Mouse (Mus musculus) induced T-regulatory cell, adult 2 months (primary cell): ENCODE data around the gene Rora.

Source experiments
- DNase-seq: peaks from one replicate; pipeline ENCODE4 v3.0.0-alpha.2; 2012; ENCODE audit warnings: low read depth

Gene Rora

GRCm38 (mm10) chr9:68820036-68820435 lies 166.4 kb downstream of the Rora start:
- no peak for DNase-seq

GRCm38 (mm10) chr9:68820478-68820877 lies 166.9 kb downstream of the Rora start:
- DNase-seq = no peak

DNA sequence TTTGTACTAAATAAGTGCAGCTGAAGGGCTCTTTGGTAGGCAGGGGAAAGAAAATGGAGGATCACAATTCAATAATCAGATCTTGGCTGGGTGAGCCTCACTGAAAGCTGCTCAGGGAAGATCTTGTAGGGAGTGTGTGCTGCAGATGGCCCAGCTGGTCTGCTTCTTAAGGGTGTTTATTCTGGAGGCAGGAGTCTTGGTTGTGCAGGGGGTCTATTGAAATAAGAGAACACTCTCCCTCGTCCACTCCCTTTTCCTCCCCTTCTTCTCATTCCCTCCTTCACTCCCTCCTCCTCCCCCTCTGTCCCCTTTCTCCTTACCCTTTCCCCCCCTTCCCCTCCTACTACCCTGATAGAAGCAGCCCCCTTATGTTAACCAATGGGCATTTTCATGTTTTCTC lies 167.8 kb downstream of the Rora start:
- DNase-seq = no peak

- DNase-seq = no peak
These were observed 169.7 kb downstream of the Rora start for GRCm38 (mm10) chr9:68823292-68823691.

DNA sequence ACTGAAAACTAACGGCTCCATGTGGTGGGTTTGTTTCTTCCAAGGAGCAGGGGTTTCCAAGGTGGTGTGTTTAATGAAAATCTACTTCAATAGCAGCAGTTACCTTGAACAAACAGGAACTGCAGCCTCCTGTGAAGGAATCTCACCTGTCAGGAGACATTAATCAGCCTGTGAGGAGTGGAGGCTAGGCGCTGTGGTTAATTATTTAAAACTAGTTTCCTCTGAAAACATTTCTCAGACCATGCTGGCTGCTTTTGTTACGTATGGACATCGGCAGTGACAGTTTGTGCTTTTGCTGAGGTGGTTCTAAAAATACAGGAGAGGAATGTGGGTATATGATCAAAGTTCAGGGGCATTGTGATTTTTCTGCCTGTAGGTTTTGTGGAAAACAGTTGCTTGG lies 171.5 kb downstream of the Rora start:
- no peak for DNase-seq

- DNase-seq = no peak
These were observed 172.3 kb downstream of the Rora start for GRCm38 (mm10) chr9:68825841-68826240.

DNA sequence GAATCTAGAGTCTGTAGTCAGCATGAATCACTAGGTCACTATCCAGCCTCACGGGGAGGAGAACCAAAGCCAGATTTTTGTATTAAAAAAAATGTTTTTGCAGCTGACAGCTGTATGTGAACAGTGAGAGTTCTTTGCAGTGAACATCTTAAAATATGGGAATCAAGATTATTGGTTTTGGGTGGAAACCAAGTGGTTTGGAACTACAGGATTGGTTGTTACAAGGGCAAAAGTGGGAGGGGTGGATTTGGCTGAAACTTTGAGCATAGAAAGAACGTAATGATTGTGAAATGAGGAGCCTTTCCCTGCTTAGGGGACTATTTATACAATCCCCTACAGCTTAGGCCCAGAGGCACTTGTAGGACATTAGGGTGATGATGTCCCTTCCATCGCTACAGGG lies 173.9 kb downstream of the Rora start:
- DNase-seq = no peak

GRCm38 (mm10) chr9:68829903-68830302 lies 176.3 kb downstream of the Rora start:
- no peak for DNase-seq

GRCm38 (mm10) chr9:68833323-68833722 lies 179.7 kb downstream of the Rora start:
- DNase-seq = no peak

DNA sequence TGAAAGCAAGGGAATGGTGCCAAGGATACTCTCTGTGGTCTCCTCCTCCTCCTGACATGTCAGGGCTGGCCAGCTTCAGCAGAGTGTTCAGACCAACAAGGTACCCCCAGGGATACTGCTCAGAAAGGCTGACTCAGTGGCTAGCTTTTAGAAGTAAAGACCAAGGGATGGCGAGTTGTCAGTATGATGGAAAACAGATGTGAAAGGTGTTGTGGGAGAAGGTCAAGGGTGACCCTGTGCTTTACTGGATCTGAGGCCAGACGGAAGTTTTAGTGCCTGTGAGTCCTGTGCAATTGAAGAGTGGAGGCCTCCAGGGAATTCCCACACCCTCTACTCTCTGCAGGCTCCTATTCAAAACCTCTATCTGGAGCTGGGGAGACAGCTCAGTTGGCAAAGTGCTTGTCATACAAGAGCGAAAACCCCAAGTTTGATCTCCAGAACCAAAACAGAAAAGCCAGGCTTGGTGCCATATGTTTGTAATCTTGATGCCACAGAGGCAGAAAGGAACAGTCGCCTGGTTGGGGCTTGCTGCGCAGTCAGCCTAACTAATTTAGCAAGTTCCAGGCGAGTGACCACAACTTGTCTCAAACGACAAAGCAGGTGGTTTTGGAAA lies 181.6 kb downstream of the Rora start:
- no peak for DNase-seq

DNA sequence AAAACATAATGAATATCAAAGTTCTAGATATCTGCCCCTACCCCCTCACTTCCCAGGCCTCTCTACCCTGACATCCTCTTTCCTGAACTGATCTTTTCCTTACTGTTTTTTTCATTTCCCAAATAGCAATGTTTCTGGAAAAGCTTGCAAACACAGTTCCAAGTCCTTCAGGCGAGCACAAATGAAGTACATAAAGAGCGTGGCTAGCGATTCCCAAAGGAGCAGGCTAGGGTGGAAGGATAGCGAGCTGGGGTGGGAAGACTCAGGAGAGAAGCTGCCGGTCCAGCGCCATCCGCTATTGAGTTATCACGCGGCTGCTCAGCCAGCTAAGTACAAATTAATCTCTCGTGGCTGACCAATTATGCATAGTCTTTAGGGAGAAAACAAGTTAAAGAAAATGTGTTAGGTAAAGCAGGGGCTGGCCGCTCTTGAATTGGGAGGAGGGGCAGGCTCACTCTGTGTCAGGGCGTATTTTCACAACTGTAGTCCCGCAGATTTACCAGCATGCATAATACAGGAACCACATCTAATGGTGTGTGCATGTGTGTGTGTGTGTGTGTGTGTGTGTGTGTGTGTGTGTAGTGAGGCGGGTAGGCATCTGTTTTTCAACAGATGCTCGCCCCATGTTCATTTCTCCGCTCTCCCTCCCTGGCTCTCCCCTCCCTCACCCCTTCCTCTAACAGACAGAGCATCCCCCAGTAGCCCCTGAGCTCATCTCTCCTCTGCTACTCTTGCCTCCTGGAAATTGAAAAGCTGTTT lies 188.7 kb downstream of the Rora start:
- no peak for DNase-seq

- DNase-seq = no peak
These were observed 192.0 kb downstream of the Rora start for GRCm38 (mm10) chr9:68845556-68845955.

DNA sequence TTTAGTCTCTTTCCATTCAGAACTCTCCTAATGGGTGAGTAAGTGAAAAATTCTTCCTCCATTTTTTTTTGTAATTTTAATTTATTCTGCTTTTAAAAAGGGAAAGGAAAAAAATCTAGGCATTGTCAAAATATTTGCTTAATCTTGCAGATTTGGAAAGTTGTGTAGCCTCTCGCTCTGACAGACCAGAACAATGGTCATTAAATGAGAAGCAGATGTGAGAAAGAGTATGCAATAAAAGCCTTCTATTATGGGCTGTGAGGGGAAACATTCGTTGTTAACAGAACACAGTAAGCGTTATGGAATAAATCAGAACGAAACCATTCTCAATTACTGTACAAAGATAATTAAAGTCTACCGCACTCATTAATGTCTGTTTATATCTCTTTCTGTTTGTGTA lies 196.7 kb downstream of the Rora start:
- no peak for DNase-seq

- DNase-seq = no peak
These were observed 198.6 kb downstream of the Rora start for GRCm38 (mm10) chr9:68852201-68852600.

- no peak for DNase-seq
These were observed 199.3 kb downstream of the Rora start for GRCm38 (mm10) chr9:68852934-68853333.

DNA sequence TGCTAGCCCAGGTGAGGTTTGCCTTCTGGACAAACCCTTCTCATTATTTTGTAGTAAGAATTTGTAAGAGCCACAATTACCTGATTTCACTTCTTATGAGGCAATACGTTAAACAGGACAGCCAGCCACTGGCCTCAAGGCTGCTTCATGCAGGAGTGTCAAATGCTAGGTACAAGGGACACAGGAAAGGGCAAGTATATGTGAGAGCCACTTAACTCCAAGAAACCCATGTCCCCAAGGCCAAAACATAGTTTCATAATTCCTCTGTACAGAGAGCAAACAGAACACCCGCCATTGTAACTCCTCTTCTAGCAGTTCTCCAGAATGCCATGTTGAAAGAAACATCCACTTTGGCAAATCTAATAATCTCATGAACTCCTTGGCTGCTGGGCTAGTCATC lies 205.9 kb downstream of the Rora start:
- no peak for DNase-seq

GRCm38 (mm10) chr9:68866317-68866716 lies 212.7 kb downstream of the Rora start:
- DNase-seq = no peak

DNA sequence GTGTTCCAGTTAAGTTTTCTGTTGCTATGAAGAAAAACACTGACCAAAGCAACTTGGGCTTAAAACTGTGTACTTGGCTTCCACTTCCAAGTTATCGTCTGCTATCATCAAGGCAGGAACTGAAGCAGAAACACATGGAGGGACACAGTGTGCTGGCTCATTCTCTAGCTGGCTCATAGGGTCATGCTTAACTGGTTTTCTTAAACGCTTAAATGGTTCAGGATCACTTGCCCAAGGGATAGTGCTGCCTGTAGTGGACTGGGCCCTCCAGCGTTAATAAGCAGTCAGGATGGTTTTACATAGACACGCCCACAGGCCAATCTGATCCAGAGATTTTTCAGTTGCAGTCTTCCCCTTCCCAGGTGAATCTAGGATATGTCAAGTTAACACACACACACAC lies 220.3 kb downstream of the Rora start:
- no peak for DNase-seq

DNA sequence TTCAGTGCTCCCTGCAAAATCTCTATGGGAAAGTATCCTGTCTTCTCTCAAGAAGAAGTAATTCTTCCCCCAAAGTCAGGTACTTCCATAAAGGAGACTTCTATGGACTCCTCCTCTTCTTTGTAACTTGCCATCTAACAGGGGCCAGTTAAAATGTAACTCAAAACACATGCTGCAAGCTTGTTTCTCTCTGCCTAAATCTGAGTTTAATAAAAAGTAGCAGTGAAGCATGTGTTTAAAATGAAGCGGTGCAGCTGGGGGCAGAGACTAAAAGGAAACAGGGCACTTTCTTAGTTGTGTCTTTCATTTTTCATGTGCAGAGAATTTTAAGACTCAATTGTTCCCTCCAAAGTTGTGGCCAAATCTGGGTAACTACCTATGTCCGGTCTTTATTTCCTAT lies 221.0 kb downstream of the Rora start:
- DNase-seq = no peak

DNA sequence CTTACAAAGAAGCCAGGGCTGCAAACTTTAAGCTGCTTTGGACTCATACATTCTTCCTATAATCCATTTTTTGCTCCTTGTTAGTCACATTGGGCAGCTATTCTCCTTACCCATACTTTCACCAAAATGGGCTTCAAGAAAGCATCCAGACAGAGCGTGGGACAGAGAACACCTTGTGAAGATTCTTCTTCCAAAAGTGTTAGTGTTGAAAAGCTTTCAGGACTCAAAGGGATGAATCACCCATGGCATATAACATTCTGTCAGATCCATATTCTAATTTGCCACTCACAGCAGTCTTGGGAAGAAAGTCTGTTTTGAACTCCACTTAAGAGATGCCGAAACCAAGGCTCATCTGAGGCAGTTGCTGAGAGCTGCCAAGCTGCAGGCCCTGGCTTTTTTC lies 222.2 kb downstream of the Rora start:
- no peak for DNase-seq

GRCm38 (mm10) chr9:68876289-68876688 lies 222.7 kb downstream of the Rora start:
- no peak for DNase-seq

GRCm38 (mm10) chr9:68881896-68882295 lies 228.3 kb downstream of the Rora start:
- DNase-seq = no peak

DNA sequence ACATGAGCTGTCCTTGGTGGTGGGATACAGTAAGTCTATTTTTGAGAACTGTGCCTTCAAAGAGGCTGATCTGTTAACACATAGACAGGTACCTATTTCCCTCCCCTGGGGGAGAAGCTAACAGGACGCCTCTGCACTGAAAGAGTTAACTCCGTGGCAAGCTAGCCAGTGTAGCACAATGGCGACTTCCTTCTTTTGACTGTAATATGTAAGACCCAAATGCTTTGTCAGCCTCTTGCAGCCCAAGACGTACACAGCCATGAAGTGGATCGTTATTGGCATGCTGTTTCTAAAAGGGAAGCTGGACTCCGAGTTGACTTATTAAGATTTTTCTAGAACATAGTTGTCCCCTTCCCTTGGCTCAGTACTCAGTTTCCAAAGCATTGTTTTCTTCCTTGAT lies 229.4 kb downstream of the Rora start:
- no peak for DNase-seq

- no peak for DNase-seq
These were observed 230.1 kb downstream of the Rora start for GRCm38 (mm10) chr9:68883687-68884086.
